Mouse (Mus musculus) hematopoietic multipotent progenitor cell, adult 10-12 weeks (in vitro differentiated cells): Measurements from ENCODE around the gene Agbl5. TPM values are rescaled to one million over a fixed set of nuclear protein-coding genes. Genes with fewer than 3 reads are reported as not detected.

Source experiments
- polyA plus RNA-seq: library from polyadenylated mRNA; stranded (reverse); fragments of >175 nt; gene quantifications from 2 replicates; pipeline ENCODE4 v1.2.3, GENCODE M21; 2012; ENCODE audit warnings: low replicate concordance

Gene Agbl5
- 47.8 and 117 TPM in 2 replicates for polyA plus RNA-seq

GRCm38 (mm10) chr5:30888337-30889087 is at the start of gene Agbl5:
Gene Agbl5, plus strand, starts transcription at chr5:30888694.

GRCm38 (mm10) chr5:30867712-30868111 is 20.8 kb upstream of the Agbl5 start, which contains the start of gene Tmem214:
Gene Tmem214, plus strand, starts transcription at chr5:30868012.

DNA sequence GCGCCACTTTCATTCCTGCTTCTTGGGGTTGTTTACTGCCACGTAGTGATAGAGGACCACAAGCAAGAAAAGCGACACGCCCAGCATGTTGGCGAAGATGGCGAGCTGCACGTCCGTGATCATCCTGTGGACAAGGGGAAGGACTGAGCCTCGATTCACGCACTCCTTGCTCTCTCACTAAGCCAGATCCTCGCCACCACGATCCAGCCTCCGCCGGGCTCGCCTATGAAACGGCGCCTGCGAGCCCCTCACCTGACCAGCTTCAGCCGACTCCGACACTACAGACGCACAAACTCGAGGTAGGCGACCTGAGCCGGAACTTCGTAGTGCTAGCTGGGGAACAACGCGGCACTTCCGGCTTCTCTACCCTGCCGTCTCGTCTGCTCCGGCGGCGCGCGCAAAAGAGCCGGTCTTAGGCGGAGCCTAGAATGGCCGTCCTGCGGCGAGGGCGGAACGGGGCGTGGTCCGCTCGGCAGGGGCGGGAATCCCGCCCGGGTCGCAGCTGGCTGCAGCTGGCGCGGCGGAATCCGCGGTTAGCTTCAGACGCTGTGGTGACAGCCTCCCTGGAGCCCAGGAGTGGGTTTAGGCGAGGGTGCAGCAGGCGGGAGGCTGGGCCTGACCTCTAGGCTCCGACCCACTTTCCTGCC is 19.0 kb downstream of the Agbl5 start, which contains the start of gene Ost4:
Gene Ost4 (minus strand): TSS at position 376 of the 647 bp plus-strand sequence.

GRCm38 (mm10) chr5:30913060-30913841 is 24.8 kb downstream of the Agbl5 start, which contains the start of gene Emilin1:
Gene Emilin1, plus strand, starts transcription at chr5:30913402.

DNA sequence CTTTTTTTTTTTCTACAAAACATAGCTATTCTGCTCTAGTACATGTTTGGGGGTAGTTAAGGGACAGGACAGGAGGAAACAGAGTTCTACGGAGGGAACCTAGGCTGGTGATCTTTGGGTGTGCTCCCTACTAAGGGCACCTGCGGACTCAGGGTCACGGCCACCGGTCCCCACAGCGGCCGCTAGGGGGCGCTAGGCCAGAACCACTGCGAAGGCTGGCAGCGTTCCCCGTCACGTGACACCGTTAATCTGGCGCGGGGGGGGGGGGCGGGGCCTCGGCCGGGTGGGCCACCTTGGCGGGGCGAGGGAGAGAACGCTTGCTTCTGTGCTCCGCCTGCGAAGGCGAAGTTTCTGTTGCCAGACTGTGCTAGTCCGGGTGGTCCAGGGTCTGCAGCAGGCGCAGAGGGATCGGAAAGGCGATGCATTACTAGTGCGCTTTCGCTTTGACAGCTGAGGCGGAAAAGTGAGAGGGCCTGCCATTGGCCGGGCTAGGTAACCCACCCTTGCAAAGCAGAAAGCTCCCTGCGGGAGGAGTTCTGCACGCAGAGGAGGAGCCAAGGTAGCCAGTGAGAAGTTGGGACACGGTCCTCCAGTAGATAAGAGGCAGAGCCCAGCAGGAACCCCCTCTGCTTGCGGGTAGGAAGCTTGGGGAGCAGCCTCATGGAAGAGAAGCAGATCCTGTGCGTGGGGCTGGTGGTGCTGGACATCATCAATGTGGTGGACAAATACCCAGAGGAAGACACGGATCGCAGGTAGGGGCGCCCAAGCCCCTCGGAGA is 33.0 kb downstream of the Agbl5 start, which contains the start of gene Khk:
Gene Khk (plus strand): TSS at position 176 of the 778 bp plus-strand sequence.

DNA sequence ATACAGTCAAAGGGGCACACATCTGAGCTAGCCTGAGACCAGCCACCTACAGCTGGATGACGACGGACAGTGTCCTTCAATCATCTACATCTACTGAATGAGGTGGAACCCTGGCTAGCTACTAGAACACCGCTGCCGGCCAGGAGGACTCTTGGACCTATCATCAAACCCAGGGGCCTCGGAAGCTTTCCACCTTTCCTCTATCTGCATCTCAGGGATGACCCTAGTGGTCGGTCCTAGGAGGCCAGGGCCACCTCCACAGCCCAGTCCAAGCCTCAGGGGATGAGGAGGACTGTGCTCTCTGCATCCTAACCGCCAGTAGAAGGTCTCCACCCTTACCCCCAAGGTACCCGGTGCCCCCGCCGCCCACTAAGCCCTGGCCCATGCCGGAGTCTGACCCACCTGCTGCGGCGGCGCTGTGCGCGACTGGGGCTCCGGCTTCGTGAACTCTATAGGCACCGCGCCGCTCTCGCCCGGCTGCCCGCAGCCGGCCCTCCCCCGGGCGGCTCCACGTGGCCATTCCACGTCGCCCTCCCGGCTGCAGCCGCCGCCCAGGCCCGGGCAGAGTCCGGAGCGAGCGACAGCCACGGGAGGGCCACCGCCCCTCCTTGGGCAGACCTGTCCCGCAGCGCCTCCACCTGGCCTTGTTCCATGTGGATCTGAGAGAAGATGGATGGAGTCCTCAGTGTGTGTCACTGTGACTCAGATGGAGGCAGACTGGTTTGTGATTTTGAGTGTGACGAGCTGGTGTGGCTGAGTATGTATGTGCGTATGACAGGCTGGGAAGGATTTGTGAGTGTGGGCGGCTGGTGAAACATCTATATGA is 56.7 kb downstream of the Agbl5 start, which contains the start of gene Cgref1:
Gene Cgref1 (minus strand): TSS at position 636 of the 826 bp plus-strand sequence.

Other genes starting within 250 kb of the Agbl5 start
- 17.5 and 27.8 TPM in 2 replicates for gene Slc35f6, start 240.8 kb upstream of the Agbl5 start, polyA plus RNA-seq
- 109 and 110 TPM in 2 replicates for gene Cenpa, start 221.9 kb upstream of the Agbl5 start, polyA plus RNA-seq
- 0.25 and 0.65 TPM in 2 replicates for gene Dpysl5, start 177.1 kb upstream of the Agbl5 start, polyA plus RNA-seq
- gene Mapre3, start 74.1 kb upstream of the Agbl5 start, polyA plus RNA-seq = 23.5 and 47.1 TPM in 2 replicates
- 22.1 and 33.5 TPM in 2 replicates for gene Tmem214, start 20.7 kb upstream of the Agbl5 start, polyA plus RNA-seq
- 69.0 and 88.1 TPM in 2 replicates for gene Ost4, start 19.1 kb downstream of the Agbl5 start, polyA plus RNA-seq
- gene Emilin1, start 24.7 kb downstream of the Agbl5 start, polyA plus RNA-seq = 7.6 and 9.2 TPM in 2 replicates
- gene Khk, start 32.7 kb downstream of the Agbl5 start, polyA plus RNA-seq = 16.9 and 28.2 TPM in 2 replicates
- gene Cgref1, start 56.9 kb downstream of the Agbl5 start, polyA plus RNA-seq = not detected in 2 replicates
- 69.0 and 140 TPM in 2 replicates for gene Preb, start 71.7 kb downstream of the Agbl5 start, polyA plus RNA-seq
- gene Tcf23, start 80.0 kb downstream of the Agbl5 start, polyA plus RNA-seq = not detected in 2 replicates
- gene Atraid, start 159.6 kb downstream of the Agbl5 start, polyA plus RNA-seq = 34.5 and 40.4 TPM in 2 replicates
- 0.99 and 7.6 TPM in 2 replicates for gene Slc5a6, start 160.2 kb downstream of the Agbl5 start, polyA plus RNA-seq
- gene Cad, start 166.1 kb downstream of the Agbl5 start, polyA plus RNA-seq = 138 and 183 TPM in 2 replicates
- gene Dnajc5g, start 217.6 kb downstream of the Agbl5 start, polyA plus RNA-seq = not detected in 2 replicates
- not detected in 2 replicates for gene Slc30a3, start 219.5 kb downstream of the Agbl5 start, polyA plus RNA-seq
- not detected in 2 replicates for gene Trim54, start 228.0 kb downstream of the Agbl5 start, polyA plus RNA-seq